Mouse (Mus musculus): ENCODE data around the gene Gm6583. TPM values are rescaled to one million over a fixed set of nuclear protein-coding genes. Genes with fewer than 3 reads are reported as not detected.

The Gm6583 gene
- total RNA-seq (2021) = under 1 TPM in 1 of 2 experiments, not detected in 1; 0.14 TPM
- polyA plus RNA-seq (2012; rRNA removed) = not detected in 2 replicates
- long read RNA-seq = 0 reads

DNA sequence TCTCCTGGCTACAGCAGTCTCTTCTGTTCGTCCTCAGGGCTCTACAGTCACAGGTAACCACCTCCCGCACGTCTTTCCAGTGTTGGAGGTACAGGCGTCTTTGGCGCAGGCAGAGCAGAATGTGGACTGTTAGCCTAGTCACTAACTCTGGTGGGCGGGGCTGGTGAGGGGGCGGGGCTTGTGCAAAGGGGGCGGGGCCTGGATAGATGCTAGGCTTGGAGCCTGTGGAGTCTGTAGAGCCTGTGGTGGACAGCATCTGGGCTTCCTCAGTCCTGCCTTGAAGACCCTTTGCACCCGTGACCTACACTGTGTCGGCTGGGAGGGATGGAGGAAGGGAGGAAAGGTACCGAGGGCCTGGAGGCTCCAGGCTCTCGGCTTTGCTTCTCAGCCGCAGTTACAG, at the start of gene Gm6583:
Gm6583 (minus strand) TSS at position 124 of the 400 bp plus-strand sequence.
- DNase-seq = no peak

- no peak for DNase-seq
Measured at GRCm38 (mm10) chr5:112402437-112402836, 46.6 kb upstream of the Gm6583 start.

GRCm38 (mm10) chr5:112399284-112399683, 43.5 kb upstream of the Gm6583 start:
- peak; percentile 17 for DNase-seq

DNA sequence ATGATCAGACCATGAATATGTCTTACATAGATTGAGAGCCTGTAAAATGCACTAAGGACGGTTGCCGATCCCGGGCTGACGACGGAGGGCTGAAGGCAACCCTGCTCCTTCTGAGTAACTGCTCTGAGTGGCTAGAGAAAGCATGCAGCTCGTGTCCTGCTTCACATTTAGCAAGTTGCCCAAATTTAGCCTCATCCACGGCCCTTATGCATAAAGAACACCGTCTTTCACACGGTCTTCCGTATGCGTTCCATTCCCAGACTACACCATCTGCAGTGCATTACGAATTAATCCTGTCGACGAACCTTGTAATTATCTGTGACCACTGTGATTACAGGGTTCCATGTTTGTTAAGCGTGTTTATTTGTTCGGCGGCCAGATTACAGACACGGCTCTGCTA, 40.2 kb upstream of the Gm6583 start:
- no peak for DNase-seq

DNA sequence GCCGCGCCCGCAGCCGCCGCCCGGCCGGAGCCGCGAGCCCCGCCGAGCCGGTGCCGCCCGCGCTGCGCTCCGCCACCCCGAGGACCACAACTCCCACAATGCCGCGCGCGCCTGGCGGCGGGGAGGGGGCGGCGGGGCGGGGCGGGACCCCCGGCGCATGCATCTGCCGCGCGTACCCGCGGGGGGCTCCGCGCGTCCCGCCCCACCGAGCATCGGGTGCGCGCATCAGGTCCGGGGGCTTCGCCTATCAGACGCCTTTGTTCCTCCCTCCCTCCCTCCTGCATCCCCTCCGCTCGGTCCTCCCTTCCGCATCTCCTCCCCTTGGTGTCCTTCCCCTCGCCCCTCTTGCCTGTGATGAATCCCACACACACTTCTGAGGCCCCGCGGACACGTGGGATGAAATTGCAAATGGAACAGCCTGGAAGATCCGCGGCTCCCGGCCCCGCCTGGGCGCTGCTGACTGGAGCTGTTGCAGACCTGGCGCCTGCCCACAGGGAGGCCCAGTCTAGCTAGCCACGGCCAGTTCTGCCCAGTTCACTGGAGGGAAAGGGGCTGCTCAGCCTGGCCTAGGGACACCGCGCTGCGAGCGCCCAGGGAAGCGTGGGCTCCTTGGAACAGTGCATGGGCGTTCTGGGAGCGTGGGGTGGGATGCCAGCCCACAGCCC, 39.1 kb upstream of the Gm6583 start, which contains the start of gene Asphd2:
Asphd2 (minus strand) TSS at position 88 of the 665 bp plus-strand sequence.
- DNase-seq = peak; percentile 44

DNA sequence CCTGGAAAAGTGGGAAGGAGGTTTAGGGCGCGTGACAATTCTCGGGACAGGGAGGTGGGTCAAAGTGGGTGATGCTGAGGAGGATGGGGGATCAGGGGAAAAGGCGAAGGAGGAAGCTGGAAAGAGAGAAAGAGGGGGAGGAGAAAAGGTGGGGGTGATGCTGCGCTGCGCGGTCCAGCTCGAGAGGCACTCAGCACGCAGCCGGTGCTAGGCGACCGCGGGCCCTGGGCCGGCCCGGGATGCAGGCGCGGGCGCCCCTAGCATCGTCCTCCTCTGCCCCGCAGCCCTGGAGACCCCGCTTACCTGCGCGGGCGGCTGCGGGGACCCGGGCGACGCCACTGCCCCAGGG, 38.6 kb upstream of the Gm6583 start:
- DNase-seq = no peak

- DNase-seq = no peak
Measured at GRCm38 (mm10) chr5:112393741-112394414, 38.0 kb upstream of the Gm6583 start.

DNA sequence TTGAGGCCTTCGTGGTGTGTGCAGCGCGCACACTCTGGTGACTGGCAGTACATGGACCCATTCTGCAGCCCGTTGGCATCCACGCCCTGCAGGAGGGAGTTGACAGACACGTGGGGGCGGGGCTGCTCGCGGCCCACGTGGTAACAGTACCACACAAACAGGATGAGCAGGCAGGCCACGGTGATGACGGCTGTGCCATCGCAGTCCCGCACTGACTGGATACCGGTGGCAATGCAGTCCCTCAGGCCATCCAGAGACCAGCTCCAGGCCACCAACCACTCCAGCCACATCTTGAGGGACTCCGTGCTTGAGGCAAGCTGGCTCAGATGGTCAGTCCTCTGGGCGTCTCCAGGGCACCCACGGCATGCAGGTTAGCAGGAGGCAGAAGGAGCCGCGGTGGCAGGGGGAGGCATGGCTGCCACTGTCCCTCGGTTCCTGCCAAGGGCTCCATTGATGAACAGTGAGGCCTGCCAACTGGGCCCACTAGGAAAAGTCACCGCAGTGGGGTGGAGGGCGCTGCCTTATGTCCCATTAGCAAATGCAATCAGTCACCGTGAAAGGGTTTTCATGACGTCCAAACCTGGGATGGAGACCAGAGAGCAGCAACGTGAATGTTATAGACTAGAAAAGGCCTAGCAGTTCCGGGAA, 36.0 kb upstream of the Gm6583 start:
- no peak for DNase-seq

GRCm38 (mm10) chr5:112391002-112391401, 35.2 kb upstream of the Gm6583 start:
- no peak for DNase-seq

DNA sequence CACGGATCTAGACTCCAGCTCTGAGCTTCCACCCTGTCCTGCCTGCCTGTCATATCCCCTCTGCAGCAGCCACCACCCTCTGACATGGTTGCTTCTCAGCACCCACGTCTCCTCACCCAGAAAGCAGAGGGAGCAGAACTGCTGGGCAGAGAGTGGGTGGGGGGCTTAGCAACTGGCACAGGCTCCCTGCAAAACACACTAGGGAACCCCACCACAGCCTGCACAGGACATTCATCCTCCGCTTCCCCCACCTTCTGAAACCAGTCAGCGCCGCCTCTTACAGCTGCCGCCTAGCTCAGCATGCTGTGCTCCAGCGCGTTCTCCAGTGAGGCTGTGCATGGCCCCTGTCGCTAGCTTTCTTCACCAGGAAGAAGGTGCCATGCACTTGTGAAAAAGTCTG, 33.5 kb upstream of the Gm6583 start:
- no peak for DNase-seq

DNA sequence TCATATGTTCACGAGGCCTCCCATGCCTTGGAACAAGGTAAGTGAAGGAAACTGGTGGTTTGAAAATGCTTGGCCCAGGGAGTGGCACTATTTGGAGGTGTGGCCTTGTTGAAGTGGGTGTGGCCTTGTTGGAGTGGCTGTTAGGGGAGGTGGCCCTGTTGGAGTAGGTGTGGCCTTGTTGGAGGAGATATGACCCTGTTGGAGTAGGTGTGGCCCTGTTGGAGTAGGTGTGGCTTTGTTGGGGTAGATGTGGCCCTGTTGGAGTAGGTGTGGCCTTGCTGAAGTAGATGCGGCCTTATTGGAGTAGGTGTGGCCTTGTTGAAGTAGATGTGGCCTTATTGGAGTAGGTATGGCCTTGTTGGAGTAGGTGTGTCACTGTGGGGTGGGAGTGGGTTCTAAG, 30.1 kb upstream of the Gm6583 start:
- DNase-seq = no peak

- DNase-seq = no peak
Measured at GRCm38 (mm10) chr5:112384805-112385472, 29.1 kb upstream of the Gm6583 start.

- DNase-seq = peak; percentile 84
Measured at GRCm38 (mm10) chr5:112382641-112383330, 27.0 kb upstream of the Gm6583 start.

- DNase-seq = no peak
Measured at GRCm38 (mm10) chr5:112382042-112382441, 26.2 kb upstream of the Gm6583 start.

DNA sequence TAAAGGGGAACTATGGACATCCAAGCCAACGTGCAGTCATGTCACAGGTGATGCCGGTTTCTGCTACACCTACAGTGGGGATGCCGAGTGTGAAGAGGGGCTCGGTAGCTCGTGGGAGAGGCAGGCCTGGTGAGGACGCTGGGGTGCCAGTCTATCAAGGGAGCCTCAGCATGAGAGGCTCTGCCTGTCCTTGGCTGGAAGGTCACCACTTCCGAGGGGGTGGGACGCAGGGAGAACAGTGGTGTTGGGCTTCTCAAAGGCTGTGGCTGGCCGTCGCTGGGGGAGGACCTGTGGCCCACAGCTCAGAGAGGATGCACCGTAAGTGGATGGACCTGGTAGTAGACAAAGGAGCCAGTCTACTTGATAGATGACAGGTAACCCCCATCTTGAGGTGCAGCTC, 25.3 kb upstream of the Gm6583 start:
- peak; percentile 65 for DNase-seq

GRCm38 (mm10) chr5:112378716-112379115, 22.9 kb upstream of the Gm6583 start:
- DNase-seq = peak; percentile 87

DNA sequence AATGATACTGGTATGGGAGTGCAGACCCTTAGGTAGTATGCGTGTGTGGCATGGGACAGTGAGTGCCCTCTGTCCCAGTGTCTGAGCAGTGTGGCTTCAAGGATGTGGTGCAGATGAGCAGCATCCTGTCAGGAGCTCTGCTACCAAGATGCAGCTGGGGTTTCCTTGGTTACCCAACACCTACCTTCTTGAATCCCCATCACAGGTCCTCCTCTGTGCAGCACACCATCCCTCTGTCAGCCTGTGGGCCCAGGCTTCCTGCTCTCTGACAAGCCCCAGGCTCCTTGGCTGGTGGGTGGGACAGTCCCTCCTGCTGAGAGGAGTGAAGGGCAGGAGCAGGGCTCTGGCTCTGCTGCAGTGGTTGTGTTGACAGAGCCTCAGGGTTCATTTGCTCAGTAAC, 21.5 kb upstream of the Gm6583 start:
- no peak for DNase-seq

DNA sequence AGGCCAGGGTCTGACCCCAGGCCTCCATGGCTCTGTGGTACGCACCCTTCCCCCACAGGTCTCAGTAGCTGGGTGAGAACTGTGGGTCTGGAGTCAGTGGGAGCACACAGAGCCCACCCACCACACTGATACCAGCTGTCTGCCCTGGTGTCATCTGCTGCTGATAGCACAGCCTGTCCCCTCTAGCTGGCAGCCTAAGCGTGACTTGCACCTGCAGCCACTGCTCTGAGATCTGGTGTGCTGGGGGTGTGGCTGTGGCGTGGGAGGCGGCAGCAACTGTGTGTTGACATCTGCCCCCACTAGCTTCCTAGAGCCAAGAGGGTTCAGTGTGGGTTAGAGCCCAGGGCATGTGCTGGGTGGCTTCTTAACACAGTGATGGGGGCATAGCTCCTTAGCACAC, 20.3 kb upstream of the Gm6583 start:
- DNase-seq = no peak

- no peak for DNase-seq
Measured at GRCm38 (mm10) chr5:112371933-112372332, 16.1 kb upstream of the Gm6583 start.

DNA sequence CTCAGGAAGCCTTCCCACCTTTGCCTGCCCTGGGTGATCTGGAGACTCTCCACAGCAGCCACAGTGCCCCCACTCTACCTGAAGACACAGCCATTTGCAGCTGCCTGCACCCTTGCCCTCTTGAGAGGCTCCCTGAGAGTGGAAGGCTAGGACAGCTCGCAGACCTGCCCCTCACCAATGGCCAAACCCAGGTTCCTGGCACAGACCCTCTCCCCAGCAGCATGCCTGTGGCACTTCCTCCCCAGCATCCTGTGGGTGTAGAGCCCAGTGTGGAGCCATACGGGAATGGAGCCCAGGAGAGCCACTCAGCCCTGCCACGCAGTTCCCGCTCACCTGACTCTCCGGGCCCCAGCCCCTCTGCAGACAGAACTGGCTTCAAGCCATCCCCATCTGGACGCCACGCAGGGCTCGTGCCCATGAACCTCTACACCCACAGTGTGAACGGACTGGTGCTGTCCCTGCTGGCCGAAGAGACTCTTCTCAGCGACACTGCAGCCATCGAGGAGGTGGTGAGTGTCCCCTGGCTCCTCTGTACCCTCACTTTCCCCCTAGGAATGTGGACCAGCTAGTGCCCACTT, 14.5 kb upstream of the Gm6583 start:
- no peak for DNase-seq

DNA sequence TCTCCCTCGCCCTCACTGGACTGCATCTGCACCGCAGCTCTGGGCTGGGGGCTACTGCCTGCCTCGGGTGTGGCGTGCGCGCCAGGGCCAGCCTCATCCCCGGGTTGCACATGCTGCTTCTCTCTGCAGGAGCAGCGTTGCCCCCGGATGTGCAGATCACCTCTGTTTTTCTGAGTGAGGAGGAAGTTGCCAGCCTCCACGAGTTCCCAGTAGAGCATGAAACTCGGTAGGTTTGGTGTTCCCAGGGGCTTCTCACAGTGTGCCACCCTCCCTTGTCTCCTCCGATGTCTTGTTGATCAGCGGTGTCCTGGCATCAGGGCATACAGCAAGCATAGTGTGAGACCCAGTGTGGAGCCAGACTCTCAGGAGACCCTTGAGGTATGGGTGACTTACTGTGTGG, 13.5 kb upstream of the Gm6583 start:
- no peak for DNase-seq

- DNase-seq = no peak
Measured at GRCm38 (mm10) chr5:112368666-112369065, 12.8 kb upstream of the Gm6583 start.

Measured in adrenal gland, adult 2 months (tissue).